Mouse (Mus musculus) neutrophil, adult 5-6 weeks (primary cell): ENCODE measurements around the gene Krtcap2. TPM values are rescaled to one million over a fixed set of nuclear protein-coding genes. Genes with fewer than 3 reads are reported as not detected.
A peak's percentile ranks its signal among the peaks of the same experiment; 100 is the strongest.
"Not testable (repeated sequence)": the region's sequence is repeated elsewhere in the genome, so short reads cannot be mapped to it uniquely, and the experiment has no call there.

ENCODE experiments used
- ATAC-seq: fragments of 151-379, 151-347 bp; 2 replicates; pipeline ENCODE4 v1.8.0; 2017; ENCODE audit warnings: mild to moderate bottlenecking, moderate TSS enrichment; ENCODE audit not compliant: insufficient number of reproducible peaks, poor library complexity, low FRiP score, severe bottlenecking; ENCODE audit errors: extremely low read depth
- total RNA-seq: library from RNA; stranded (forward); fragments of 200-1000 nt; gene quantifications from 2 replicates; pipeline ENCODE4 v1.2.3, GENCODE M21; 2017

Gene Krtcap2
- 52.2 and 53.9 TPM in 2 replicates for total RNA-seq

DNA sequence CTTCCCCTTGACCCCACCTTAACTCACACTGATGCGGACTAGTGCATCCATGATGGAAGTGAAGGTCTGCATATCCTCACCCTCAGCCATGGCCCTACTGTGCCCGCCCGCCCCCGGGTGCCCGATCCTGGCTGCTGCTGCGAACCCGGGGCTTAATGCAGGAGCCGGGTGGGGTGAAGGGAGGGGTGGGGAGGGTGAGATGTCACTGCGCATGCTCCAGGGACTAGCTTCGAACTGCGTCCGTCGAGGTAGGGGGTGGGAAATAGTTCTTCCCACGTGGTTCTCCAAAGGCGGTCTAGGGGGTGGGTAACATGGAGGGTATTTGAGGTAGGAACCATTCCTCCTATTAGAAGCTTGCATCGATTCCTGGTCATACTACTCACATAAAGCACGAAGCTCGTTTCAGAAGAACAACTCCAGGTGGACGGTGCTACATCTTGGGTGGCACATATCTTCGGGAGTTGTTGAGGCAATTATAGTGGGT, at the start of gene Krtcap2:
Krtcap2 (plus strand) TSS at position 279 of the 484 bp plus-strand sequence.
- no peak for ATAC-seq

GRCm38 (mm10) chr3:89195979-89196877, 49.5 kb upstream of the Krtcap2 start:
- ATAC-seq, result peak; percentile 92

- ATAC-seq, result no peak
Observed at GRCm38 (mm10) chr3:89199839-89200238, 45.9 kb upstream of the Krtcap2 start.

DNA sequence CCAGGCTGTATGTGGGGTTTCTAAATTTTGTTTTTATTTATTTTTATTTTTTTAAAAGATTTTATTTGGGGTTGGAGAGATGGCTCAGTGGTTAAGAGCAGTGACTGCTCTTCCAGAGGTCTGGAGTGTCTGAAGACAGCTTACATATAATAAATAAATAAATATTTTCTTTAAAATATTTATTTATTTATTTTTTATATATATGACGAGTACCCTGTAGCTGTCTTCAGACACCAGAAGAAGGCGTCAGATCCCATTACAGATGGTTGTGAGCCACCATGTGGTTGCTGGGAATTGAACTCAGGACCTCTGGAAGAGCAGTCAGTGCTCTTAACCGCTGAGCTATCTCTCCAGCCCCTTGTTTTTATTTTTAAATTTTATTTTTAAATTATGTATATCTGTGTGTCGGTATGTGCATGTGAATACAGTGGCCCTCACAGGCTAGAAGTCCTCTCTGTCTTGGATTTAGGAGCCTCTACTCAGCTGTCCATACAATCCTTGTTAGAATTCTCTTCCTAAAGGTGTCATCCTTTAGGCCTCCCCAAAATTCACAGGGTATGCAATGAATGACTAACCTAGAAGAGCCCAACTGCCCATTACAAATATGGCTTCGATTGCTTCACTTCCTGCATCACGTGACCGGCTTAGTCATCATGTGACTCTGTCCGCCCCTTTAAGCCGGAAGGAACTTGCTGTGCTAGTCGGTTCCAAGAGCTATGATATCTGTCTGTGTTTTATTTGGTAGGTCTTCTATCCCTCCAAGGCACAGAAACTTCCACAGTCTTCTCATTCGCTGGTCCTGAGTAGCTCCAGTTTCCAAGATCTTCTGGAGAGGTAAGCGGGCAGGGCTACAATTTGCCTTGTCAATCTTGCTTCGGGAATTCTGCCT, 43.3 kb upstream of the Krtcap2 start, which contains the start of gene Gba:
Gba (plus strand) TSS at position 676 of the 889 bp plus-strand sequence.
- ATAC-seq, result peak; percentile 93

GRCm38 (mm10) chr3:89203142-89203514, 42.6 kb upstream of the Krtcap2 start:
- ATAC-seq, result no peak

GRCm38 (mm10) chr3:89206079-89206478, 39.7 kb upstream of the Krtcap2 start:
- no peak for ATAC-seq

GRCm38 (mm10) chr3:89206695-89207094, 39.1 kb upstream of the Krtcap2 start:
- no peak for ATAC-seq

GRCm38 (mm10) chr3:89208075-89208657, 37.6 kb upstream of the Krtcap2 start:
- ATAC-seq, result no peak

DNA sequence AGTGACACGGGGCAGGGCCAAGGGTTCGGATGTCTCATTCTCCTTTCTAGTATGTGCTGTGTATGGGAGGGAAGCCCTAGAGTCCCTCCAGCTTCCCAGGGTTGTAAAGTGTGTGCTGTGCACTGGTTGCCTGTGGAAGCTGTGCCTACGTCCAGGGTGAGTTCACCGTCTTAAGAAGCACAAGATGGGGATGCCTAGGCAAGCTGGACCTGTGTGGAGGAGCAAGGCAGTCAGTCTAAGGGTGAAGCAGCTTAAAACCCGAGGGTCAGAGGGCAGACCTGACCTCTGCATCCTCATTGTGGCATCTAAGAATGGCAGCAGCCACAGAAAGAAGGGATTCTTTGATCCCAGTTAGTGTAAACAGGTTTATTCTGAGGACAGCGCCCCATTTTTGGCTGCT, 37.0 kb upstream of the Krtcap2 start:
- ATAC-seq, result no peak

DNA sequence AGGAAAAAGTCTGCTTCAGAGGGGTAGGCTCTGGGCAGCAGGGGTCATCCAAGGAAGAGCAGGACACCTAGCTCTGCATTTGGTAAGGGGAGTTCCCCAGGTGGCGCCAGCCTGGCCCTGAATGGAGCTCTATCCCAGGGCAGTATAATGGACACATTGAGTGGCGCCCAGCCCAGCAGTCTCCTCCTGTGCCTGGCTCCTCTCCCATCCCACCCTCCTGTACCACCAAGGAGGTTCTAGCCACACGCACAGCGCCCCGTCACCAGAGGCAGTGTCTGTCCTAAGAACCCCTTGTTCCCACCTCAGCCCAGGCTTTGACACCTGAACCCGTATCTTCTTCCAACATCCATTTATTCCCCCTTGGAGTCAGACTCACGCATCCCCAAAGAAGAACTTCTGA, 36.0 kb upstream of the Krtcap2 start:
- ATAC-seq, result no peak

GRCm38 (mm10) chr3:89210162-89210561, 35.6 kb upstream of the Krtcap2 start:
- ATAC-seq, result no peak

DNA sequence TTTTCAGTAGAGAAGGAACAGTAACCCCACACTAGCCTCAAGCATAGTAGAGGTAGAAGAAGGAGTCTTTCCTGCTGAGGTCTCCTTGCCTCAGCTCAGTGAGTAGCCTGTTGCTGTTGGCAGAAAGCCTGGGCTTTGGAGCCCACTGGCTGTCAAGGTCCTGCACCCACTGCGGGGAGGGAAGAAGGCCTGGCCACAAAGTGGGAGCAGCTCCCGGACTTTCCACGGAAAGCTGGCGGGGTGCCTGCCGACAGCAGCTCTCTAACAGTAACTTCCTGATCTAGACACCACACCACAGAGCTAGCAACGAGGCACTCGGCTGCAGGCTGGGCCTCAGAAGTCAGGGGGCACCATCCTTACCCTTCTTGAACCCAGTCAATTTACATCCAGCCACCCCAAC, 35.0 kb upstream of the Krtcap2 start:
- ATAC-seq, result no peak

DNA sequence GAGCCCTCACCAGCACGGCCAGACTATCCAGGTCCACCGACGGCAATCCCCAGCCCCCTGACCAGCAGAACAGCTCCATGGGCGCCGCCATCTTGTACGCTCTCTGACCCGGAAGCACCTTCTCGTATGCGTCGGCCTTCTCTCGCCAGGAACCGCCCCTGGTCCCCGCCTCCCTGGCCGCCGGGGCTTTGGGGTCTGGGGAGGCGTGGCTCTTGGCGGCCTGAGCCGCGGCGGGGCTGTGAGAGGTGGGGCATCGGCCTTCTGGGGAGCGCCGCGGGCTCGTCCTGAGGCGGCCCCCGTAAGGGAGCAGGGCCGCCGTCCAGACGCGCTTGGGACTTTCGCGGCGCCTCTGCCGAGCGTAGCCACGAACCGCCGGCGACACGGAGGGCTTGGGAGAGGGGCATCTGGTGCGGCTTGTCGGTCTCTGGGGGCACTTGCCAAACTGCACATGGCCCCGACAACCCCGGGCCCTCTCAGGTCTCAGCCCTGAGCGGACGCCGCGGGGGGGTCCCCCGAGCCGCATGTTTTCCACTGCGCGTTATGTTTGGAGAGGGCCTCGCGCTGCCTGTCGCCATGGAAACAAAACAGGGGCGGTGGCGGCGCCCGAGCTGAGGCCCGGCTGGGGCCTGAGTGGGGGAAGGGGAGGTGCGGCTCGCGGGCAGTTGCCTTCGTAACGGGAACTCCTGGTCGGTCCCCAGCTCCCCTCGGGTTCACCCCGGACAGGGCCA, 31.8 kb upstream of the Krtcap2 start:
- ATAC-seq, result peak; percentile 72

- no peak for ATAC-seq
Observed at GRCm38 (mm10) chr3:89214681-89215411, 30.9 kb upstream of the Krtcap2 start, which contains the start of gene Thbs3. Gene Thbs3 (plus strand): TSS chr3:89215180.

GRCm38 (mm10) chr3:89215853-89216252, 29.9 kb upstream of the Krtcap2 start:
- peak; percentile 69 for ATAC-seq

DNA sequence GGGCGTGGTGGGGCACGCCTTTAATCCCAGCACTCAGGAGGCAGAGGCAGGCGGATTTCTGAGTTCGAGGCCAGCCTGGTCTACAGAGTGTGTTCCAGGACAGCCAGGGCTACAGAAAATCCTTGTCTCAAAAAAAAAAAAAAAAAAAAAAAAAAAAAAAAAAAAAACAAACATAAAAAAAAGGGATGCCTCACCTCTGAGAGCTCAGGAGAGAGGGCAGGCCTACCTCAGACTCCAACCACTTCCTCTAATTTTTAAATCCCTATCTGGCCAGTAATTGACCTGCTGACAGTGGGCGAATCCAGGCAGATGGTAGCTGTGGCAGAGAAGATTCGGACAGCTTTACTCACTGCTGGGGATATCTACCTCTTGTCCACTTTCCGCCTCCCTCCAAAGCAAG, 29.4 kb upstream of the Krtcap2 start:
- ATAC-seq, result not testable (repeated sequence)

GRCm38 (mm10) chr3:89218271-89218670, 27.5 kb upstream of the Krtcap2 start:
- no peak for ATAC-seq

DNA sequence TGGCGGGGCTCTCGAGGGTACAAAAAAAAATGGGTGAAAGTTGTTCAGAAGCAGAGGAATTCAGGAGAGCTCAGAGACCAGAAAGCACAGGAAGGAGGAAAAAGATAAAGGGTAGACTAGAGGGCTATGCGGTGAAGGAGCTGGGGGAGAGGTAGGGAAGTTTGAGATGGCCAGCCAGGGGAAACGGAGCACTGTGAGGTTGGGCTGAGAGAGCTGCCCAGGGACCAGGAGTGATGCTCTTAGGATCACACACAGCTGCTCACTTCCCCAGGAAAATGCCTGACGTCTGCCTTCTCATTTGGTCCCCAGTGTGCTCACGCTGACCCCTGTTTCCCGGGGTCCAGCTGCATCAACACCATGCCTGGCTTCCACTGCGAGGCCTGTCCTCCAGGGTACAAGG, 26.2 kb upstream of the Krtcap2 start:
- no peak for ATAC-seq
